In the genomic region with DNA sequence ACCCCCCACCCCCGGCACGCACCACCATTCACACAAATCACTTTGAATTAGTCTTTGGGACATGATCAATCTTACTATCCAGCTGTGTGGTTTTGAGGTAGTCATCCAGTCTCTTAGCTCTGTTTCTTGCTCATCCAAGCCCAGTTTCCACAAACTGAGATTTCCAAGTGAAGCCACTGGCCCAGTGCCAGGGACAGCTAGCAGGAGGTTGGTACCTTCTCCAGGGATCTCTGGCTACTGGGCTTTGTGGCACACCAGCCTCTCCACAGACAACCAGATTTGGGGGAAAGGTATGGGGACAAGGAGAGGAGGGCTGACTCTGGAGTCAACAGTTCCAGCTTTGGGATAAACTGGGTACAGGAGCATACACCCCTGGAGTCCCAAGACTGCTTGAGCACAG, we compare ENCODE assay signal across 8 mouse cellular contexts. TPM values are rescaled to one million over a fixed set of nuclear protein-coding genes. Genes with fewer than 3 reads are reported as not detected.
A peak's percentile ranks its signal among the peaks of the same experiment; 100 is the strongest.
DNase-seq lines count a peak whose midpoint lies in the region; ATAC-seq lines count a peak whose summit lies in the region.

No protein-coding gene starts in this region.

- peaks cover 20% of the 10 kb centered on the region; the same call in 1 of the 2 replicates for H3K4me1 ChIP-seq in kidney, embryonic 14.5 days (ENCODE audit: control insufficient read depth, insufficient read depth, low read length)
- peaks cover 23% of the 10 kb centered on the region for H3K4me1 ChIP-seq in embryonic facial prominence, embryonic 10.5 days
- peaks cover 14% of the 10 kb centered on the region for H3K4me1 ChIP-seq in hindbrain, embryonic 15.5 days (replicated peaks)
- peaks cover 9% of the 10 kb centered on the region for H3K4me1 ChIP-seq in midbrain, embryonic 11.5 days (ENCODE audit: control insufficient read depth, insufficient read depth, low read length)

- WGBS in kidney, embryonic 14.5 days, result 25% methylated on average over 2 of the region's 2 CpGs
- 57% methylated on average over 2 of the region's 2 CpGs for WGBS in embryonic facial prominence, embryonic 10.5 days
- 44% methylated on average over 2 of the region's 2 CpGs for WGBS in hindbrain, embryonic 15.5 days
- WGBS in midbrain, embryonic 11.5 days, result 46% methylated on average over 2 of the region's 2 CpGs

- H3K4me3 ChIP-seq in kidney, embryonic 14.5 days (ENCODE audit: low read length), result peak overlapping the region; percentile 34
- H3K4me3 ChIP-seq in embryonic facial prominence, embryonic 10.5 days, result peak overlapping the region; percentile 55
- H3K4me3 ChIP-seq in hindbrain, embryonic 15.5 days, result peak overlapping the region; percentile 29; the same call in 1 of the 2 replicates
- H3K4me3 ChIP-seq in midbrain, embryonic 11.5 days (ENCODE audit: low read depth, low read length), result no peak overlapping the region

- H3K36me3 ChIP-seq in kidney, embryonic 14.5 days (ENCODE audit: control insufficient read depth, insufficient read depth, low read length), result no peaks in the 10 kb centered on the region
- no peaks in the 10 kb centered on the region for H3K36me3 ChIP-seq in embryonic facial prominence, embryonic 10.5 days (replicated peaks)
- H3K36me3 ChIP-seq in hindbrain, embryonic 15.5 days, result no peaks in the 10 kb centered on the region
- no peaks in the 10 kb centered on the region for H3K36me3 ChIP-seq in midbrain, embryonic 11.5 days (ENCODE audit: control insufficient read depth, insufficient read depth, low read length)

- no peaks in the 10 kb centered on the region for H3K27me3 ChIP-seq in kidney, embryonic 14.5 days (ENCODE audit: control insufficient read depth, insufficient read depth, low read length)
- H3K27me3 ChIP-seq in embryonic facial prominence, embryonic 10.5 days (replicated peaks; ENCODE audit: low read depth, poor library complexity, severe bottlenecking), result peaks cover 8% of the 10 kb centered on the region
- H3K27me3 ChIP-seq in hindbrain, embryonic 15.5 days, result 0 out of 2 replicates have a peak, but pooled peaks cover 2% of the 10 kb centered on the region
- H3K27me3 ChIP-seq in midbrain, embryonic 11.5 days (ENCODE audit: control insufficient read depth, insufficient read depth, low read length), result no peaks in the 10 kb centered on the region

- no peak for DNase-seq in kidney, adult 8-10 months
- no peak for DNase-seq in embryonic facial prominence, embryonic 10.5 days (ENCODE audit: low spot score)
- DNase-seq in midbrain, embryonic 11.5 days (ENCODE audit: low spot score, missing footprints), result no peak
- DNase-seq in yolk sac, embryonic 10.5 days (ENCODE audit: low spot score), result no peak
- DNase-seq in urinary bladder, adult 18-20 months (ENCODE audit: low spot score in 2 of 2), result no peak
- DNase-seq in layer of hippocampus, postnatal 14 days (ENCODE audit: low spot score in 2 of 2), result no peak

- no peak for ATAC-seq in kidney, embryonic 14.5 days (ENCODE audit: low FRiP score, low TSS enrichment)
- ATAC-seq in hindbrain, embryonic 15.5 days (ENCODE audit: low FRiP score, low read depth), result no peak
- ATAC-seq in midbrain, embryonic 11.5 days (ENCODE audit: low FRiP score), result no peak

- peak overlapping the region; percentile 58 for H3K4me2 ChIP-seq in kidney, embryonic 14.5 days (replicated peaks; ENCODE audit: low read depth, low read length)
- peak overlapping the region; percentile 62 for H3K4me2 ChIP-seq in hindbrain, embryonic 15.5 days
- H3K4me2 ChIP-seq in midbrain, embryonic 11.5 days, result peak overlapping the region; percentile 51; the same call in 1 of the 2 replicates

- H3K9ac ChIP-seq in kidney, embryonic 14.5 days (ENCODE audit: low read depth, low read length), result no peak overlapping the region
- H3K9ac ChIP-seq in hindbrain, embryonic 15.5 days, result no peak overlapping the region
- H3K9ac ChIP-seq in midbrain, embryonic 11.5 days (ENCODE audit: low read length), result peak overlapping the region; percentile 28; the same call in 1 of the 2 replicates

- H3K9me3 ChIP-seq in kidney, embryonic 14.5 days (ENCODE audit: control insufficient read depth, low read length), result no peaks in the 10 kb centered on the region
- no peaks in the 10 kb centered on the region for H3K9me3 ChIP-seq in embryonic facial prominence, embryonic 10.5 days
- no peaks in the 10 kb centered on the region for H3K9me3 ChIP-seq in hindbrain, embryonic 15.5 days
- H3K9me3 ChIP-seq in midbrain, embryonic 11.5 days (ENCODE audit: control insufficient read depth, low read length), result no peaks in the 10 kb centered on the region

- H3K27ac ChIP-seq in kidney, embryonic 14.5 days (ENCODE audit: low read depth, low read length), result peak overlapping the region; percentile 77; the same call in 1 of the 2 replicates
- H3K27ac ChIP-seq in embryonic facial prominence, embryonic 10.5 days (replicated peaks), result peak overlapping the region; percentile 40
- no peak overlapping the region for H3K27ac ChIP-seq in hindbrain, embryonic 15.5 days (replicated peaks)
- H3K27ac ChIP-seq in midbrain, embryonic 11.5 days (ENCODE audit: low read depth, low read length), result no peak overlapping the region

RNA-seq across cellular contexts. Expression of a gene that starts 0.5 kb away (rescaled TPM):
- polyA plus RNA-seq in kidney, embryonic 14.5 days (2014; fragmentation: Nextera tagmentation; extraction: Ambion mirVana), result 0.58 TPM in 1 of 2 replicates, not detected in the other
- polyA plus RNA-seq in embryonic facial prominence, embryonic 10.5 days (2016; fragmentation: Nextera tagmentation; extraction: Ambion mirVana), result 0.25 and 0.26 TPM in 2 replicates
- 0.14 and 0.26 TPM in 2 replicates for polyA plus RNA-seq in hindbrain, embryonic 15.5 days (2015; fragmentation: Nextera tagmentation; extraction: Ambion mirVana)
- 0.15 TPM in 2 replicates for polyA plus RNA-seq in midbrain, embryonic 11.5 days (2014; fragmentation: Nextera tagmentation; extraction: Ambion mirVana)
- total RNA-seq in layer of hippocampus, postnatal 14 days (2021), result not detected

RNA-seq across cellular contexts. Expression of a gene that starts 7.4 kb away (rescaled TPM):
- polyA plus RNA-seq in kidney, embryonic 14.5 days (2014; fragmentation: Nextera tagmentation; extraction: Ambion mirVana), result 0.14 and 0.24 TPM in 2 replicates
- polyA plus RNA-seq in embryonic facial prominence, embryonic 10.5 days (2016; fragmentation: Nextera tagmentation; extraction: Ambion mirVana), result 0.05 and 0.16 TPM in 2 replicates
- polyA plus RNA-seq in hindbrain, embryonic 15.5 days (2015; fragmentation: Nextera tagmentation; extraction: Ambion mirVana), result 0.18 and 0.20 TPM in 2 replicates
- polyA plus RNA-seq in midbrain, embryonic 11.5 days (2014; fragmentation: Nextera tagmentation; extraction: Ambion mirVana), result 0.14 TPM in 1 of 2 replicates, not detected in the other
- under 1 TPM; 0.14 to 0.41 TPM for total RNA-seq in layer of hippocampus, postnatal 14 days (2021)

RNA-seq across cellular contexts. Expression of a gene that starts 17.8 kb away (rescaled TPM):
- polyA plus RNA-seq in kidney, embryonic 14.5 days (2014; fragmentation: Nextera tagmentation; extraction: Ambion mirVana), result not detected in 2 replicates
- not detected in 2 replicates for polyA plus RNA-seq in embryonic facial prominence, embryonic 10.5 days (2016; fragmentation: Nextera tagmentation; extraction: Ambion mirVana)
- polyA plus RNA-seq in hindbrain, embryonic 15.5 days (2015; fragmentation: Nextera tagmentation; extraction: Ambion mirVana), result not detected in 2 replicates
- polyA plus RNA-seq in midbrain, embryonic 11.5 days (2014; fragmentation: Nextera tagmentation; extraction: Ambion mirVana), result not detected in 2 replicates
- total RNA-seq in layer of hippocampus, postnatal 14 days (2021), result not detected

RNA-seq across cellular contexts. Expression of a gene that starts 21.5 kb away (rescaled TPM):
- 1.3 and 1.4 TPM in 2 replicates for polyA plus RNA-seq in kidney, embryonic 14.5 days (2014; fragmentation: Nextera tagmentation; extraction: Ambion mirVana)
- polyA plus RNA-seq in embryonic facial prominence, embryonic 10.5 days (2016; fragmentation: Nextera tagmentation; extraction: Ambion mirVana), result 1.1 and 1.4 TPM in 2 replicates
- polyA plus RNA-seq in hindbrain, embryonic 15.5 days (2015; fragmentation: Nextera tagmentation; extraction: Ambion mirVana), result 0.26 and 0.39 TPM in 2 replicates
- 0.44 and 0.56 TPM in 2 replicates for polyA plus RNA-seq in midbrain, embryonic 11.5 days (2014; fragmentation: Nextera tagmentation; extraction: Ambion mirVana)
- 1 to 10 TPM; 2.1 TPM for total RNA-seq in layer of hippocampus, postnatal 14 days (2021)

RNA-seq across cellular contexts. Expression of a gene that starts 33.3 kb away (rescaled TPM):
- 387 and 477 TPM in 2 replicates for polyA plus RNA-seq in kidney, embryonic 14.5 days (2014; fragmentation: Nextera tagmentation; extraction: Ambion mirVana)
- polyA plus RNA-seq in embryonic facial prominence, embryonic 10.5 days (2016; fragmentation: Nextera tagmentation; extraction: Ambion mirVana), result 351 and 375 TPM in 2 replicates
- 398 and 410 TPM in 2 replicates for polyA plus RNA-seq in hindbrain, embryonic 15.5 days (2015; fragmentation: Nextera tagmentation; extraction: Ambion mirVana)
- 414 and 426 TPM in 2 replicates for polyA plus RNA-seq in midbrain, embryonic 11.5 days (2014; fragmentation: Nextera tagmentation; extraction: Ambion mirVana)
- total RNA-seq in layer of hippocampus, postnatal 14 days (2021), result 100 to 1,000 TPM; 118 to 135 TPM

Comparison
In these comparisons a context has a peak if more than half of its experiments do, and no peak if none do; other contexts are left out.
1. H3K27ac ChIP-seq: peak in kidney, embryonic 14.5 days (single experiment) and embryonic facial prominence, embryonic 10.5 days (single experiment); none in hindbrain, embryonic 15.5 days (single experiment) and midbrain, embryonic 11.5 days (single experiment).
2. Peak in every context shown above with its lines, with median percentiles within 50 percentile points of each other: H3K4me2 ChIP-seq.